Mouse (Mus musculus) embryonic facial prominence, embryonic 13.5 days (tissue): ENCODE results near the gene Cdc42bpg. TPM values are rescaled to one million over a fixed set of nuclear protein-coding genes. Genes with fewer than 3 reads are reported as not detected.
"Not testable (repeated sequence)": the region's sequence is repeated elsewhere in the genome, so short reads cannot be mapped to it uniquely, and the experiment has no call there.

ENCODE experiments used
- ATAC-seq: fragments of 200-750 bp; cut with Nextera tagmentation; 2 replicates; pipeline ENCODE4 v1.8.0; 2017; ENCODE audit warnings: low read depth; ENCODE audit not compliant: insufficient number of reproducible peaks, insufficient read depth, low FRiP score, low TSS enrichment
- H3K27ac ChIP-seq: fragments of 300-500 bp; sonication (generic); 2 replicates; pipeline ENCODE4 v1.5.1; 2015; ENCODE audit warnings: moderate library complexity, mild to moderate bottlenecking, inconsistent platforms
- H3K27me3 ChIP-seq: fragments of 300-500 bp; sonication (generic); 2 replicates; pipeline ENCODE4 v1.6.1; 2015; ENCODE audit warnings: mild to moderate bottlenecking, inconsistent platforms
- H3K36me3 ChIP-seq: fragments of 300-500 bp; sonication (generic); 2 replicates; pipeline ENCODE4 v1.6.1; 2015; ENCODE audit warnings: mild to moderate bottlenecking, inconsistent platforms
- H3K4me1 ChIP-seq: fragments of 300-500 bp; sonication (generic); 2 replicates; pipeline ENCODE4 v1.6.1; 2015; ENCODE audit warnings: inconsistent platforms
- H3K4me2 ChIP-seq: fragments of 300-500 bp; sonication (generic); 2 replicates; pipeline ENCODE4 v1.6.1; 2015; ENCODE audit warnings: moderate library complexity, mild to moderate bottlenecking, inconsistent platforms
- H3K4me3 ChIP-seq: fragments of 300-500 bp; sonication (generic); 2 replicates; pipeline ENCODE4 v1.5.1; 2015; ENCODE audit warnings: mild to moderate bottlenecking, inconsistent platforms
- H3K9ac ChIP-seq: fragments of 300-500 bp; sonication (generic); 2 replicates; pipeline ENCODE4 v1.6.1; 2015; ENCODE audit warnings: mild to moderate bottlenecking, inconsistent platforms
- H3K9me3 ChIP-seq: fragments of 300-500 bp; sonication (generic); 2 replicates; pipeline ENCODE4 v1.6.1; 2016; ENCODE audit warnings: inconsistent platforms
- WGBS: fragments of 180-500 bp; shearing (Covaris S2); methylation state at CpG from one replicate; pipeline ENCODE4 v1.1.7; 2015; ENCODE audit warnings: mixed read lengths; 5-methylcytosine and 5-hydroxymethylcytosine counted together
- polyA plus RNA-seq: library from polyadenylated mRNA; unstranded; fragments of >200 nt; fragmentation: Nextera tagmentation; extraction: Ambion mirVana; gene quantifications from 2 replicates; pipeline ENCODE4 v1.2.1, GENCODE M21; 2015

Cdc42bpg gene
- polyA plus RNA-seq, 1 experiment from 2014 or later, result 0.91 TPM

DNA sequence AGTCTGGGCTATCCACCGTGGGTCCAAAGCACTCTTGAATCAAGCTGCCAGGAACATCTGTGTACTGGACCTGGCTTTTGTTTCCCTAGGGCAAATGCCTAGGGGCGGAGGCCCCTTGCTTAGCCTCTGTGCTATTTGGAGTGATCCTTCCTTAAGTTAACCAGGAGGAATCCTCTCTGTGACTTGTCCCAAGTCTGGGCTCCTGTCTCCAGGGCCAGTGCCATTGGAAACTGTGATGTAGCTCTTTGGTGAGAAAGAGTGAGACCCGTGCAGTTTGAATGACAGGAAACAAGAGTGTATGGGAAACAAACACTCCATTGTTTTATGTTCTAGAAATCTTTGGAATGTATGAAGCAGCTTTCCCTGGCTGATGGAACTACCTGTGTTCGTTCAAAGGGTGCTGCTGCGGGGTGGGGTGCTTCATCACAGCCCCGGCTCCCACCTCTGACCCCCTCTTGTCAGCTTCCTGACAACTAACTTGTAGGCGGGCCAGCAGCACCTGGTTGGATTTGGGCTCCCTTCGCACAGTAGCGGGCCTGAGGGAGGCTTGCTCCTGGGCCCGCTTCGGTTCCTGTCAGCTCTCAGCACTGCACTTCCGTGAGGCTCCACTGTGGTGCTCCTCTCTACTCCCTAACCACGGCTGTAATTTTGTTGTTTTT is 17.9 kb upstream of the Cdc42bpg start:
- no peaks in the 10 kb centered on the region for H3K9me3 ChIP-seq
- H3K27ac ChIP-seq, result no peak overlapping the region
- no peaks in the 10 kb centered on the region for H3K27me3 ChIP-seq
- peaks cover 10% of the 10 kb centered on the region; the same call in 1 of the 2 replicates for H3K4me1 ChIP-seq
- peaks cover 76% of the 10 kb centered on the region for H3K36me3 ChIP-seq
- H3K4me3 ChIP-seq, result no peak overlapping the region
- ATAC-seq, result no peak
- 56% methylated on average over 13 of the region's 13 CpGs for WGBS
- no peak overlapping the region for H3K4me2 ChIP-seq
- no peak overlapping the region for H3K9ac ChIP-seq

DNA sequence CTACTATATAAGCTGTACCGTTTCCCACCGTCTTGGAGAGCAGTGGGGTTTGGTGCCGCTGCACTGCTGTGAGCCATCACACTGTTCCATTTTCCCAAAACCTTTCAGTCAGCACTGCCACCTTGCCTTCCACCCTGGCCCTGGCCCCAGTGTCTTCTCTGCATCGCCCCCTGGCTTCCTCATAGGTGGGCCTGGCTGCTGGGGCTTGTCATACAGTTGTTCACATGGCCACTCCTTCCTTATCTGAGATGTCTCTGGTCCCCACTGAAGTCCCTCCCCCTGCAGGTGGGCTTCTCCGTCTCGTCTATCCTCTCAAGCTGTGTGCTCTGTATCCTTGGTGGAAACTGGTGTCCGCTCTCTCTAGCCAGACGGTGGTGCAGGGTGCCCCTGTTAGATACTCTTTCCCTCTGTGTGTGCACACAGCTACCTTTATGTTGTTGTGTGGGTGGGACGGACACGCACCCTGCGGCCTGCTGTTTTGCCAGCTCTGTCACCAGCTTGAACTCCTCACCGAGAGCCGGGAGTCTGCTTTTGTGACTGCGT is 16.5 kb upstream of the Cdc42bpg start:
- Histone ChIP-seq H3K27ac (no peak overlapping the region), H3K4me1 (peaks cover 10% of the 10 kb centered on the region; the same call in 1 of the 2 replicates), H3K4me2 (no peak overlapping the region), H3K9me3 (no peaks in the 10 kb centered on the region), H3K27me3 (no peaks in the 10 kb centered on the region), H3K36me3 (peaks cover 76% of the 10 kb centered on the region), H3K9ac (no peak overlapping the region), H3K4me3 (no peak overlapping the region)
- no peak for ATAC-seq
- WGBS, result 92% methylated on average over 14 of the region's 14 CpGs

DNA sequence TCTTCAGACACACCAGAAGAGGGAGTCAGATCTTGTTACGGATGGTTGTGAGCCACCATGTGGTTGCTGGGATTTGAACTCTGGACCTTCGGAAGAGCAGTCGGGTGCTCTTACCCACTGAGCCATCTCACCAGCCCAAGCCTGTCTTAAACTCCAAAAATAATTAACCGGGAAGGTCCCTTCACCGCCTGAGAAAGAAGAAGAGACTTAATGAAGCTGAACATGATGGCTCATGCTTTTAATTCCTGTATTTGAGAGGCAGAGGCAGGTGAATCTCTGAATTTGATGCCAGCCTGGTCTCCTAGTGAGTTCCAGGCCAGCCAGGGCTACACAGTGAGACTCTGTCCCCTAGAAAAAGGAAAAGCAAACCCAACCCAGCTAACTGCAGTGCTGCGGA is 15.5 kb upstream of the Cdc42bpg start:
- WGBS, result 96% methylated on average over 6 of the region's 6 CpGs
- not testable (repeated sequence) for H3K4me1 ChIP-seq, H3K27me3 ChIP-seq, H3K27ac ChIP-seq, ATAC-seq, H3K9me3 ChIP-seq, H3K4me3 ChIP-seq, H3K4me2 ChIP-seq, H3K9ac ChIP-seq
- peaks cover 77% of the 10 kb centered on the region for H3K36me3 ChIP-seq

DNA sequence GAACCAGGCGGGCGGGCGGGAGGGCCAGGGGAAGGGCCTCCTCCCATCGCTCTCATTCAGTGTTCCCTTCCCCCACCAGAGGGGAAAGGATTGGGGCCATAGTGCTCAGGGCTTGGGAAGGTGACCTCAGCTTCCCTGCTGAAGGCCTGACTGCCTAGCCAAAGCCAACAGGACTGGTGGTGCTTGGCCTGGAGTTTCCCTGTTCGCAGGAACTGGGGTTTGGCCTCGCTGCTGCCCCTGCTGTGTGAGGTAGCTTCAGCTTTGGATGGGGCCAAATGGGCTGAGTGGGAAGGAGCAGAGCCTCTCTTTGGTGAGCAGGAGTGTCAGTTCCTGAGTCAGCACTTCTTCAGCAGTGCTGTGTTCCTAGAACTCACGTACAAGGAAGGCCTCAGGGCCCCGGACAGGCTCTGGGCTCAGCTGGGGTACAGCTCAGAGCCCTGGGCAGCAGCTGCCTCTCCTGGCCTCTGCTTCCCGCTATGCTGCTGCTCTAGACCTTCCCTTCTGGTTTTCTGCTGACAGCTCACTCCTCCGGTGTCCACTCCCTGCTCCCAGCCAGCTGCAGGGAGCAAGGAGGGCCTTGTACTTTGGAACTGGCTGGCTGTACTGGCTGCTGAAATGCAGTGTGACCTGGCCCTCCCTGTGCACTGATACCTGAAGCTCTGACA is 15.0 kb upstream of the Cdc42bpg start:
- peaks cover 77% of the 10 kb centered on the region for H3K36me3 ChIP-seq
- H3K27me3 ChIP-seq, result no peaks in the 10 kb centered on the region
- no peak for ATAC-seq
- no peaks in the 10 kb centered on the region for H3K9me3 ChIP-seq
- WGBS, result 80% methylated on average over 10 of the region's 10 CpGs
- peak overlapping the region; percentile 17; the same call in 1 of the 2 replicates for H3K9ac ChIP-seq
- no peak overlapping the region for H3K4me2 ChIP-seq
- H3K27ac ChIP-seq, result no peak overlapping the region
- peaks cover 10% of the 10 kb centered on the region; the same call in 1 of the 2 replicates for H3K4me1 ChIP-seq
- no peak overlapping the region for H3K4me3 ChIP-seq

DNA sequence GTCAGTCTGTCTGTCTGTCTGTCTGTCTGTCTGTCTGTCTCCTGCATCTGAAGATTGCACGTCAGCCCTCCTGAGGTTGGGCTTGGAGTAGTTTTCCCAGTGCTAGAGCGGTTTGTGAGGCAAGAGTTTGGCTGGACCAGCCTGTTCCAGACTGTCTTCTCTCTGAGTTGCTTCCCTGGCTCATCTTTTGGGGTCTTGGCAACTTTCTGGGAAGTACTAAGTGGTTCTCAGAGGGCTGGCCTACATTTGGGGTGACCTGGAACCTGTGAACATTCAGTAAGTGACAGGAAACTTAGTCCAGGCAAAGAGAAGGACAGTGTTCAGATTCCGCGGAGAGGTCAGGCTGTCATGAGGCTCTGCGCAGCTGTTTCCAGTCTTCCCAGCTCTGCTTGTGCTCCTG is 14.0 kb upstream of the Cdc42bpg start:
- peaks cover 77% of the 10 kb centered on the region for H3K36me3 ChIP-seq
- no peak overlapping the region for H3K9ac ChIP-seq
- H3K4me1 ChIP-seq, result 0 out of 2 replicates have a peak, but pooled peaks cover 6% of the 10 kb centered on the region
- WGBS, result 91% methylated on average over 5 of the region's 5 CpGs
- H3K9me3 ChIP-seq, result no peaks in the 10 kb centered on the region
- H3K27me3 ChIP-seq, result no peaks in the 10 kb centered on the region
- ATAC-seq, result no peak
- H3K27ac ChIP-seq, result no peak overlapping the region
- H3K4me3 ChIP-seq, result no peak overlapping the region
- H3K4me2 ChIP-seq, result no peak overlapping the region

DNA sequence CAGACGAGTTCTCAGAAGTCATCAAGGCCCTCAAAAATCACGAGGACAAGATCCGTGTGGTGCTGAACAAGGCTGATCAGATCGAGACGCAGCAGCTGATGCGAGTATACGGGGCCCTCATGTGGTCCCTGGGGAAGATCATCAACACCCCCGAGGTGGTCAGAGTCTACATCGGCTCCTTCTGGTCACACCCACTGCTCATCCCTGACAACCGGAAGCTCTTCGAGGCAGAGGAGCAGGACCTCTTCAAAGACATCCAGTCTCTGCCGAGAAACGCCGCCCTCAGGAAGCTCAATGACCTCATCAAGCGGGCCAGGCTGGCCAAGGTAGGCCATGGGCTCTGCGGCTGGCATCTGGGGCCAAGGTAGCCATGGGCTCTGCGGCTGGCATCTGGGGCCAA is 12.0 kb upstream of the Cdc42bpg start:
- Histone ChIP-seq H3K27me3 (no peaks in the 10 kb centered on the region), H3K9ac (no peak overlapping the region), H3K4me3 (no peak overlapping the region), H3K4me2 (no peak overlapping the region), H3K4me1 (no peaks in the 10 kb centered on the region), H3K27ac (no peak overlapping the region), H3K9me3 (no peaks in the 10 kb centered on the region), H3K36me3 (peaks cover 87% of the 10 kb centered on the region)
- ATAC-seq, result no peak
- 92% methylated on average over 17 of the region's 17 CpGs for WGBS

DNA sequence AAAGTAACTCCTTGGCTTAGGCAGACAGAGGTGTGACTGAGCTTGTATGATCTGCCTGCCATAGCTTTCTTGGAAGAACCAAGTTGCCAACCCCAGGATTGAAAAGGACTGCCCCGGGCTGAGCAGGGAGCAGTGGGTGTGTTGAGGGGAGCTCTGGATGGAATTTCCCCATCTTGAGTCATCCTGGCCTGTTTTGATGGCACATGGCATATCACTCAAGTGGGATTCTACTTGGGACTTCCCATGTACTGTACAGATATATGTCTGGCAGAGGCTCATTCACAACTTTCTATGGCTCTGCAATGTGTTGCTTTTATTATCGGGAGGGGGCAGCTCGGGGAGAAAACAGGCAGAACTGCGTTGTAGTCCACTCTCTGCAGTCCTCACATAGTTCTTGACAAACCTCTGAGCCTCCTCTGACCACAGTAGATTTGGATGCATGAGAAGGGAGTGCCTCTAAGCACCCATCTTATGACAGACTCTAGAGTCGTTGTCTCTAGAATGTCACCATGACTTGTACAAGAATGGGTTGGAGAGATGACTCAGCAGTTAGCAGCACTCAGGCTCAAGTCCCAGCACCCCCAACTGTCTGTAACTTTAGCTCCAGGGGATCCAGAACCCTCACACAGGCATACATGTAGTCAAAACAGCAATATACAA is 9.6 kb upstream of the Cdc42bpg start:
- no peaks in the 10 kb centered on the region for H3K4me1 ChIP-seq
- no peak overlapping the region for H3K4me3 ChIP-seq
- WGBS, result 87% methylated on average over 5 of the region's 5 CpGs
- H3K27ac ChIP-seq, result no peak overlapping the region
- H3K9ac ChIP-seq, result 0 out of 2 replicates have a peak overlapping the region, but pooled peaks have one; percentile 49
- H3K27me3 ChIP-seq, result no peaks in the 10 kb centered on the region
- no peak for ATAC-seq
- H3K4me2 ChIP-seq, result no peak overlapping the region
- H3K9me3 ChIP-seq, result no peaks in the 10 kb centered on the region
- peaks cover 87% of the 10 kb centered on the region for H3K36me3 ChIP-seq

DNA sequence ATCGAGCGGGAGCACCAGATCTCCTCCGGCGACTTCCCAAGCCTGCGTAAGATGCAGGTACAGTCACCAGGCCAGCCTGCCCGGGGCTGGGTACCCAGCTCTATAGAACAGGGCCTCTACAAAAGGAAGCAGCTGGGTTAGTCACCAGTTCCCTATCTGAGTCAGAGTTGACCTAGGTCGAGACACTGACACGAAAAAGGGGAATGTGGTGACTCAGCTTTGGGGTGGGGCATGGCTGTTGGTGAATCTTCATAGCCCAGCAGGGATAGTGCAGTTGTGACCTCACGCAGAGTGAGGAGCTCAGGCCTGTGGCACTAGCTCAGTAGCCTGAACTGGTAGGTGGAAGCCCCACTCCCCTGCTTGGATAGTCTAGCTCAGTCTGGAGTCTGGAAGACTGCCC is 8.6 kb upstream of the Cdc42bpg start:
- Histone ChIP-seq H3K36me3 (peaks cover 79% of the 10 kb centered on the region), H3K9ac (no peak overlapping the region)

GRCm38 (mm10) chr19:6299003-6299402 is 7.3 kb upstream of the Cdc42bpg start:
- Histone ChIP-seq H3K9me3 (no peaks in the 10 kb centered on the region), H3K4me1 (peaks cover 9% of the 10 kb centered on the region), H3K27ac (no peak overlapping the region), H3K36me3 (peaks cover 71% of the 10 kb centered on the region), H3K27me3 (no peaks in the 10 kb centered on the region), H3K4me2 (no peak overlapping the region), H3K9ac (no peak overlapping the region), H3K4me3 (no peak overlapping the region)
- 67% methylated on average over 4 of the region's 4 CpGs for WGBS
- no peak for ATAC-seq

More for the DNA sequence above, 8.6 kb upstream of the Cdc42bpg start:
- Histone ChIP-seq H3K27ac (no peak overlapping the region), H3K4me1 (peaks cover 7% of the 10 kb centered on the region), H3K4me3 (no peak overlapping the region), H3K9me3 (no peaks in the 10 kb centered on the region), H3K27me3 (no peaks in the 10 kb centered on the region), H3K4me2 (no peak overlapping the region)
- ATAC-seq, result no peak
- 94% methylated on average over 9 of the region's 9 CpGs for WGBS

DNA sequence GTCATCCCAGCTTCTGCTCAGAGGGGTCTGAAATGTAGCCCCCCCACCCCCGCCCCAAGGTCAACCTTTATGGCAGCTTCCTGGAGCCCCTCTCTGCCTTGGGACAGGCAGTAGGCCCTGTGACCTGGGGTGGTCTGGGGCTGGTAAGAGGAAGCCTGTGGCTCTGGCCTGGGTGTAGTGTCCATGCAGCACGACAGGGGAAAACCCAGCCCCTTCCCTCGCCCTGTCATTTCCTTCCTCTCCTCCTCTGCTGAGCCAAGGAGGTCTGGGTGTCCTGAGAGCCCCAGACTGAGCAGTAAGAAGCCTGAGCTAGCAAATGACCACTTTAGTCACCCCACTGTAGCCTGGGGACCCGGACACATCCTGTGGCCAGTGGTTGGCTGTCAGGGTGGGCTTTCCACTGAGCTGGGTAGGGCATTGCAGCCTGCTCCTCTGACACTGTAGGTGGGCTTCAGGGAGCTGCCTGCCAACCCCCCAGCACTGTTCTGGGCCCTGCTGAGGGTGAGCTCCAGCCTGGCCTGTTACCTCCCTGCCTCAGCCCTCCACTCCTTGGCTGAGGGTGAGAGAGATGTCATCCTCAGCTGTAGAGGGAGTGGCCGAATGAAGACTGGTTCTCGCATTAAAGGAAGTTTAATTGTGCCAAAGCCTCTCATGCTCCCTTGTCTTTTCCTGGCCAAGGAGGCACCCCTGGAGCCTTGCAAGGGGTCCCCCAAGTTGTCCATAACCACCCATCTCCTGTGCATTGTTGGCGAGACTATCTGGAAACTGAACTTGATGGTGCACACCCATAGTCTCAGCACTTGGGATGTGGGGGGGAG is 6.6 kb upstream of the Cdc42bpg start:
- no peak overlapping the region for H3K9ac ChIP-seq
- WGBS, result 83% methylated on average over 7 of the region's 7 CpGs
- no peak overlapping the region for H3K4me3 ChIP-seq
- peaks cover 9% of the 10 kb centered on the region for H3K4me1 ChIP-seq
- no peaks in the 10 kb centered on the region for H3K27me3 ChIP-seq
- ATAC-seq, result no peak
- no peak overlapping the region for H3K4me2 ChIP-seq
- peak overlapping the region; percentile 24 for H3K27ac ChIP-seq
- no peaks in the 10 kb centered on the region for H3K9me3 ChIP-seq
- peaks cover 65% of the 10 kb centered on the region for H3K36me3 ChIP-seq

- Histone ChIP-seq H3K36me3 (peaks cover 57% of the 10 kb centered on the region), H3K4me3 (no peak overlapping the region), H3K4me1 (peaks cover 10% of the 10 kb centered on the region), H3K9me3 (no peaks in the 10 kb centered on the region), H3K9ac (no peak overlapping the region), H3K27ac (peak overlapping the region; percentile 24; the same call in 1 of the 2 replicates), H3K27me3 (no peaks in the 10 kb centered on the region), H3K4me2 (no peak overlapping the region)
- no peak for ATAC-seq
- WGBS, result 57% methylated on average over 7 of the region's 7 CpGs
Measured at GRCm38 (mm10) chr19:6300402-6300841, 5.8 kb upstream of the Cdc42bpg start.
